Mouse (Mus musculus): ENCODE measurements around the gene 0610040J01Rik.

DNA sequence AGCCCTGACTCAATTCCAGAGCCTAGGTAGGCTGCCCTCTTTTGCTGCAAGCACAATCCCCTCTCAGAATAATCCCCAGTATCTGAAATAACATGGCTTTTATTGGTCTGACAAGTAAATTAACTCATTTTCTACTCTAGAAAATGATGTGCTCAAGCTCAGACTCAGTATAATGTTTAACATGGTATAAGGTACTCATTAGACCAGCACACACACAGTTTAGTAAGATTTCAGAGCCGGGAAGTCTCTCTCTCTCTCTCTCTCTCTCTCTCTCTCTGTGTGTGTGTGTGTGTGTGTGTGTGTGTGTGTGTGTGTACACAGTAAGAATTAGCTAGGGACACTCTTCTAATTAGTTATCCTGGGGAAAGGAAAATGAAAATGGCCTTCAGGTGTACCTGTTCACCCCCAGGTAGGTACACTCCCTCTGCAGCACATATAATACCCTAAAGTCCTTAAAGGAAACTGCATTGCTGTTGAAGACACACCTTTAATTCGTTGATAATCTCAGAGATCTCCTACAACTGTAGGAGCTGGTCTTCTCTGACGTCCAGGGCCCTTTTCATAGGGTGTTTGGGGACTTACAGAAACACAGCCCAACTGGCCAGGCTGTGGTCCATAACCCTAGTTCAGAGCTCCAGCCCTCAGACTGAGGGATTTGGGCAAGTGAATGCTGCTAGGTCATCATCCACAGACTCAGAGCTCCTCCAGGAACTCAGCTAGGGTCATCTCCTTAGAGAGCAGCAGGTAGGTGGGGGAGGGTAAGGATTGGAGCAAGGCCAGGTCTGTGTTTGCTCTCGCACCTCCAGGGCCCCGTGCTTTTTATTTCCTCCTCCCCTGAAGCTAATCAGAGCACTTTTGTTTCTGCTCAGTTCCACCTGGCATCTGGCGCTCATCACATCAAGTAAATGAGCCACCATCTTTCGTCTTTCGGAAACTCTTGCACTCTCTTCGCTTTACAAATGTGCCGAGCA is 11.5 kb downstream of the 0610040J01Rik start:
- TF ChIP-seq ZC3H11A (IDR thresholded peaks at IDR 0.05; ENCODE audit: borderline replicate concordance, low read depth, low read length): no peak
- TF ChIP-seq ZNF384 (IDR thresholded peaks at IDR 0.05; ENCODE audit: low read depth, low read length): no peak
- TF ChIP-seq CHD2 (IDR thresholded peaks at IDR 0.05; ENCODE audit: low read depth, low read length): no peak
- no peak for TF ChIP-seq HCFC1 (IDR thresholded peaks at IDR 0.05; ENCODE audit: borderline replicate concordance, insufficient read depth, low read length)
- TF ChIP-seq MAFK (IDR thresholded peaks at IDR 0.05; ENCODE audit: insufficient read depth, low read depth, low read length): no peak
